Mouse (Mus musculus) lung, embryonic 14.5 days (tissue): Measurements from ENCODE around the gene Amz1. TPM values are rescaled to one million over a fixed set of nuclear protein-coding genes. Genes with fewer than 3 reads are reported as not detected.

Experiments used
- ATAC-seq: fragments of 200-750 bp; cut with Nextera tagmentation; 2 replicates; pipeline ENCODE4 v1.8.0; 2017; ENCODE audit warnings: mild to moderate bottlenecking, moderate TSS enrichment, moderate library complexity; ENCODE audit not compliant: insufficient read depth
- DNase-seq: peaks from one replicate; pipeline ENCODE4 v3.0.0-alpha.2; 2015
- H3K27ac ChIP-seq: fragments of 300-500 bp; sonication (generic); 2 replicates; pipeline ENCODE4 v1.5.1; 2014; ENCODE audit warnings: low read depth, mild to moderate bottlenecking, moderate library complexity
- H3K27me3 ChIP-seq: fragments of 300-500 bp; sonication (generic); 2 replicates; pipeline ENCODE4 v1.6.1; 2014; ENCODE audit warnings: low read length, control low read depth; ENCODE audit not compliant: insufficient read depth
- H3K36me3 ChIP-seq: fragments of 300-500 bp; sonication (generic); 2 replicates; pipeline ENCODE4 v1.6.1; 2014; ENCODE audit warnings: control low read depth; ENCODE audit not compliant: insufficient read depth
- H3K4me1 ChIP-seq: fragments of 300-500 bp; sonication (generic); 2 replicates; pipeline ENCODE4 v1.6.1; 2014; ENCODE audit warnings: antibody characterized with exemption, control low read depth; ENCODE audit not compliant: insufficient read depth
- H3K4me2 ChIP-seq: fragments of 300-500 bp; sonication (generic); 2 replicates; pipeline ENCODE4 v1.6.1; 2014; ENCODE audit warnings: mild to moderate bottlenecking
- H3K4me3 ChIP-seq: fragments of 300-500 bp; sonication (generic); 2 replicates; pipeline ENCODE4 v1.5.1; 2014; ENCODE audit warnings: low read depth, low read length
- H3K9ac ChIP-seq: fragments of 300-500 bp; sonication (generic); 2 replicates; pipeline ENCODE4 v1.6.1; 2014
- H3K9me3 ChIP-seq: fragments of 300-500 bp; sonication (generic); 2 replicates; pipeline ENCODE4 v1.6.1; 2016; ENCODE audit warnings: low read depth, low read length, control low read depth
- CTCF ChIP-seq: IDR thresholded peaks from 2 replicates; pipeline ENCODE4 v1.5.1; 2016; ENCODE audit warnings: antibody characterized with exemption, low read depth
- WGBS: fragments of 180-500 bp; shearing (Covaris S2); extraction: QIAGEN DNeasy Blood & Tissue Kit; methylation state at CpG from one replicate; pipeline ENCODE4 v1.1.7; 2014; 5-methylcytosine and 5-hydroxymethylcytosine counted together
- polyA plus RNA-seq: library from polyadenylated mRNA; unstranded; fragments of >200 nt; fragmentation: Nextera tagmentation; extraction: Ambion mirVana; gene quantifications from 2 replicates; pipeline ENCODE4 v1.2.1, GENCODE M21; 2014

The Amz1 gene
- polyA plus RNA-seq, 1 experiment from 2014 or later = 0.99 TPM

DNA sequence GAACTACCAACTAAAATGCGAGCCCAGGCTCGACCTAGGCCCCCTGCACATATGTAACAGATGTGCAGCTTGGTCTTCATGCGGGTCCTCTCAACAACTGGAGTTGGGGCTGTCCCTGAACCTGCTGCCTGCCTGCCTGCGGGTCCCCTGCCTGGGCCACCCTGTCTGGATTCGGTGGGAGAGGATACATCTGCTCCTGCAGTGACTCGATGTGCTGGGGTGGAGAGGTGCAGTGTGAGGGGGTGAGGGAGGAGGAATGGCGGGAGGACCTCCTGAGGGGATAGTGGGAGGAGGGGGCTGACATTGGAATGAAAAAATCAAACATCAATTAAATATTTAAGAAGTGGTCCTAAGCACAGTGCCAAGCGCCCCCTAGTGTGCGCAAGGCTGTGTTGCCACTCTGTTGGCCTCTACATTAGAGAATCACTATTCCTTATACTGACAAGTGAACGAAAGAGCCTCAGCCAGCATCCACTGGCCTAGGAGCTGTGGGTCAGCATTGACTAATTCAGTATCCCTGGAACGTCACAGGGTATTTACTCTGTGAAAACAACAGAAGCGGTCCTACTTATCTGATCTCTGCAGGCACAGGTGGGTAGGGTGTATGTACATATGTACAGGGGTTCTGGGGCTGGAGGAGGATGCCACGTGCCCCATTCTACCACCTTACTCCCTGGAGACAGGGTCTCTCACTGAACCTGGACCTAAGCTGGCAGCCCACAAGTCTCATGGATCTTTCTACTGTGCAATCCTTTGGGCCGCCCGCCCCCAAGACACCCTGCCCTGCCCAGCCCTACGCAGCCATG is 39.4 kb upstream of the Amz1 start:
- Histone ChIP-seq H3K27me3 (no peaks in the 10 kb centered on the region), H3K27ac (no peak overlapping the region), H3K9me3 (no peaks in the 10 kb centered on the region), H3K36me3 (peaks cover 52% of the 10 kb centered on the region), H3K4me1 (no peaks in the 10 kb centered on the region), H3K4me3 (no peak overlapping the region), H3K4me2 (no peak overlapping the region), H3K9ac (no peak overlapping the region)
- DNase-seq = peak; percentile 84
- TF ChIP-seq CTCF = peak; percentile 82
- ATAC-seq = peak; percentile 64; the same call in 1 of the 2 replicates
- 59% methylated on average over 16 of the region's 16 CpGs for WGBS

DNA sequence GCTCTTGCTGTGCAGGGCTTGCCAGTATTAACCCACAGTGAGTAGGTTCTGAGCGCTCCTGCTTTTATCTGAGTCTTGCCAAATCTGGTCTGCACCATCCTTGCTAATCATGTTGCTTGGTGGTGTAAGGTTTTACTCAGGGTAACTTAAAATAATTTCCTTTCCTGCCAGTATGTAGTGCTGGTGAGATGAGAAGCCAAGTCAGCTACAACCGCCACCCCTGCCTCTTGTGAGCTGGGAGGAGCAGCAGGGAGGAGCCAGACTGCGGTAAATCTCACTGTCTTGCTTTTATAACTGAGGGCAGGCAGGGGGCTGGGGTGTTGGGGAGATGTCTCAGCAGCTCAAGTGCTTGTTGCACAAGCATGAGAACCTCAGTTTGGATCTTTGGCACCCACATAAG is 35.5 kb upstream of the Amz1 start:
- no peaks in the 10 kb centered on the region for H3K4me1 ChIP-seq
- H3K27me3 ChIP-seq = no peaks in the 10 kb centered on the region
- DNase-seq (peak; percentile 39), ATAC-seq (no peak)
- peaks cover 60% of the 10 kb centered on the region for H3K36me3 ChIP-seq
- H3K9ac ChIP-seq = no peak overlapping the region
- no peaks in the 10 kb centered on the region for H3K9me3 ChIP-seq
- H3K27ac ChIP-seq = no peak overlapping the region
- H3K4me2 ChIP-seq = no peak overlapping the region
- TF ChIP-seq CTCF = no peak
- 64% methylated on average over 3 of the region's 3 CpGs for WGBS
- no peak overlapping the region for H3K4me3 ChIP-seq

GRCm38 (mm10) chr5:140695987-140696386 is 27.9 kb upstream of the Amz1 start:
- Histone ChIP-seq H3K36me3 (peaks cover 43% of the 10 kb centered on the region), H3K27me3 (no peaks in the 10 kb centered on the region), H3K9me3 (no peaks in the 10 kb centered on the region), H3K4me2 (no peak overlapping the region), H3K27ac (no peak overlapping the region), H3K4me3 (no peak overlapping the region), H3K9ac (no peak overlapping the region), H3K4me1 (0 out of 2 replicates have a peak, but pooled peaks cover under 1% of the 10 kb centered on the region)
- no peak for TF ChIP-seq CTCF
- no peak for DNase-seq
- WGBS = 87% methylated on average over 7 of the region's 7 CpGs
- no peak for ATAC-seq

DNA sequence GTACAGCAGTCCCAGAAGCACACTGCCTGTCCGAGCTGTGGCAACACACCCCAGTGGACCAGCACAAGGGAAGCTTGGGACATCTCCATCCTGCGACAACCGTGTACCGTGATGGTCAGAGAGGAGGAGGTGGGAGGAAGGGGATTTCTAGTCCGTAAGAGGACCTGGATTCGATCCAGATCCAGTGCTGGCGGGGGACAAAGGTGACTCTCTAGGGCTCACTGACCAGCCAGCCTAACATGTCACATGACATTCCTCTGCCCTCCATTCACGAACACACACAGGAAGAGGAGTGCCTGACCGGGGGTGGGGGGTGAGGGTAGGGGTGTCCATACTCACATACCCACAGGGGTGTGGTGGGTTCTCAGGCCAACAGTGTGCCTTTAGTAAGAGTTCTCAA is 24.2 kb upstream of the Amz1 start:
- H3K4me2 ChIP-seq = no peak overlapping the region
- no peak overlapping the region for H3K9ac ChIP-seq
- no peaks in the 10 kb centered on the region for H3K9me3 ChIP-seq
- peaks cover 28% of the 10 kb centered on the region for H3K36me3 ChIP-seq
- ATAC-seq (no peak), DNase-seq (no peak)
- H3K4me1 ChIP-seq = peaks cover 8% of the 10 kb centered on the region; the same call in 1 of the 2 replicates
- no peak for TF ChIP-seq CTCF
- 76% methylated on average over 9 of the region's 9 CpGs for WGBS
- H3K4me3 ChIP-seq = no peak overlapping the region
- H3K27me3 ChIP-seq = no peaks in the 10 kb centered on the region
- H3K27ac ChIP-seq = no peak overlapping the region

DNA sequence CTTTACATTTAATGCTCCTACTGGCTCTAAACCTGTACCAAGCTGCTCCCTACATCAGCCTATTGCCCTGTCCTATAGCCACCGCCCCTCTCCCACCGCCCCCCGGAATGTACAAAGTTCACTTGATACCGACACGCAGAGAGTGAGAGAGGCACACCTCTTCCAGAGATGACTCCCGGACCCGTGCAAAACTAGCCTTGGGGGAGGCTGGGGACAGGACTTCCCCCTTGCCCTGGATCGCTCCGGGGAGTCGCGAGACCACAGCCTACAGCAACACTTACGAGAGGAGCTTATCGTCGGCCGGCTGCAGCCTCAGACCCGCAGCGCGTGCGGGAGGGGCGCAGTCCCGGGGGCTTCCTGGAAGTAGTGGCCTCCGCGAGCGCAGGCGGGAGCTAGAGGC is 22.3 kb upstream of the Amz1 start:
- TF ChIP-seq CTCF = no peak
- Histone ChIP-seq H3K9me3 (no peaks in the 10 kb centered on the region), H3K36me3 (peaks cover 16% of the 10 kb centered on the region), H3K9ac (peak overlapping the region; percentile 68), H3K4me1 (peaks cover 8% of the 10 kb centered on the region; the same call in 1 of the 2 replicates), H3K4me3 (peak overlapping the region; percentile 74), H3K4me2 (peak overlapping the region; percentile 82), H3K27me3 (no peaks in the 10 kb centered on the region), H3K27ac (peak overlapping the region; percentile 60)
- under 1% methylated on average over 25 of the region's 25 CpGs for WGBS
- DNase-seq (no peak), ATAC-seq (peak; percentile 5; the same call in 1 of the 2 replicates)

GRCm38 (mm10) chr5:140702103-140702513 is 21.8 kb upstream of the Amz1 start, which contains the start of gene Iqce:
Gene Iqce, minus strand, starts transcription at chr5:140702378.
- no peak for TF ChIP-seq CTCF
- Histone ChIP-seq H3K4me1 (peaks cover 8% of the 10 kb centered on the region; the same call in 1 of the 2 replicates), H3K27me3 (no peaks in the 10 kb centered on the region), H3K36me3 (peaks cover 12% of the 10 kb centered on the region; the same call in 1 of the 2 replicates), H3K4me2 (peak within 1 kb of the TSS; percentile 82), H3K9me3 (no peaks in the 10 kb centered on the region), H3K27ac (peak within 1 kb of the TSS; percentile 60), H3K9ac (peak within 1 kb of the TSS; percentile 68), H3K4me3 (peak within 1 kb of the TSS; percentile 74)
- ATAC-seq (peak; percentile 63), DNase-seq (peak; percentile 98)
- WGBS = under 1% methylated on average over 33 of the region's 33 CpGs

- DNase-seq = peak; percentile 18
These were observed 21.2 kb upstream of the Amz1 start for GRCm38 (mm10) chr5:140702618-140703175.

More at GRCm38 (mm10) chr5:140702618-140703175, 21.2 kb upstream of the Amz1 start:
- Histone ChIP-seq H3K27me3 (no peaks in the 10 kb centered on the region), H3K36me3 (0 out of 2 replicates have a peak, but pooled peaks cover 6% of the 10 kb centered on the region), H3K4me2 (peak overlapping the region; percentile 82), H3K9me3 (no peaks in the 10 kb centered on the region), H3K27ac (peak overlapping the region; percentile 60), H3K4me1 (peaks cover 8% of the 10 kb centered on the region; the same call in 1 of the 2 replicates), H3K4me3 (peak overlapping the region; percentile 74), H3K9ac (peak overlapping the region; percentile 68)
- 55% methylated on average over 19 of the region's 19 CpGs for WGBS
- ATAC-seq = no peak
- no peak for TF ChIP-seq CTCF
